Mouse (Mus musculus) inflammation-experienced regulatory T-cells, adult 16 weeks (primary cell): ENCODE data around the gene Dhps. TPM values are rescaled to one million over a fixed set of nuclear protein-coding genes. Genes with fewer than 3 reads are reported as not detected.

Experiments used
- polyA plus RNA-seq: library from polyadenylated mRNA; unstranded; fragments of 100-300 nt; shearing (Covaris generic); gene quantifications from one replicate; pipeline ENCODE4 v1.2.1, GENCODE M21; 2017

Gene Dhps
- polyA plus RNA-seq, result 82.7 TPM

GRCm38 (mm10) chr8:85071514-85072281 is at the start of gene Dhps:
TSS of gene Dhps (plus strand) at chr8:85071757.

DNA sequence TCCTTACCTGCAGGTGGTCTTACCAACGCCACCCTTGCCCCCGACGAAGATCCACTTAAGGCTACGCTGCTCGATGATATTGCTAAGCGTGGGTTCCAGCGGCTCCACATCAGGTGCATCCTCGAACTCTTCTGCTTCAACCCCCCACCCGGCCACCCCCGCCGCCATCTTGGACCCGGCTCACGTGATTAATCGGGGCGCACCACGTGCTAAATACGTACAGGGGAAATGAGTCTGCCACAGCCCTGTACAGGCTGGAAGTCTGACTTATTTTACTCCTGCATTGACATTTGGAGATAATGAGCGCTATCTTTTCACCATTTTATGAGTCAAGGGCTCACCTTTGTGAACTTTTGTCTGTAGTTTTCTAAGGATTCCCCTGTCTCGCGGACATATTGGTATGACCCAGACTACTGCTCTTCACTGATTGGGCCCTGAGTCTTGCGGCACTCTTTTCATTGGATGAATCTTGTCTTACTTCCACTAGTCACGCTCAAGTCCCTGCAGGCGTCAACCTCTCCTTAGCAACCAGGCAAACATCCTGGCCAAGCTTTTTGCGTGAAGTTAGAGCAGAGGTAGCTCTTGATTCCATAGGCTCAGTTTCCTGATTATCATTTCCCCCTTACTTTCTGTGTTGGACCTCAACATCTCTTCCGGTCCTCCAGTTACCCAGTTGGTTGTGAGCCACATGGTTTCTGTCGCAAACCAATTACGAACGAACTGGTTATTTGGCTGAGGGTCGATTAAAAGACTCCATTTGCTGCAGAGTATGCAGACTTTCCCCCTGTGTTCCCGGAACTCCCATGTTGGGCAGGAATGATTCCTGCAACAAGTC is 46.2 kb upstream of the Dhps start, which contains the start of gene Asna1:
Gene Asna1, minus strand, starts transcription at position 184 of the 835 bp plus-strand sequence.

GRCm38 (mm10) chr8:85026670-85027515 is 44.7 kb upstream of the Dhps start, which contains the start of gene Trir:
TSS of gene Trir (plus strand) at chr8:85026823.

GRCm38 (mm10) chr8:85036718-85037365 is 34.7 kb upstream of the Dhps start, which contains the start of gene Tnpo2:
TSS of gene Tnpo2 (plus strand) at chr8:85036915.

DNA sequence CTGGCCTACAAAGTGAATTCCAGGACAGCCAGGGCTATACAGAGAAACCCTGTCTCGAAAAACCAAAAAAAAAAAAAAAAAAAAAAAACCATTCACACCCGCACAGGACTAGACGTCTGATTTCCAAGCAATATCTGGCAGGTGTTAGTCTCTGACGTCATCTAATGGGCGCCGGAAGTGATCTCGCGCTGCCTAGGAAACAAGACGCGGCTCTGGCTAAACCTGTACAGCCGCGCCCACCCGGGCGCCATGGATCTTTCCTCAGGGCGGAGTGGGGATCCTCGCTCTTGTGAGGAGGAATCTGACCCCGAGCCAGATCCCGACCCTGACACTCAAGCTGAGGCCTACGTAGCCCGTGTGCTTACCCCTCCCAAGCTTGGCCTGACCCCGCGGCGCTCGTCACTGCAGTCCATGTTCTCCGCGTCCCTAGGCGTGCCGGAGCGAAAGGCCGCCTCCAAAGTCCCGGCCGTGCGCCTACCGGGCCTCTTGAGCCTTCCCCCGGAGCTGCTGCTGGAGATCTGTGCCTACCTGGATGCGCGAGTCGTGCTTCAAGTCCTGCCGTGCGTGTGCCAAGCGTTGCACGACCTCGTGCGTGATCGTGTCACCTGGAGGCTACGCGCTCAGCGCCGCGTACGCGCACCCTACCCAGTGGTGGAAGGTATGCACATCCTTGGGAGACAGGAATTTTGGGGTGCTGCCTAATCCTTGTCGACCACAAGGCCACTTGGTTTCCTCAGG is 11.5 kb upstream of the Dhps start, which contains the start of gene Fbxw9:
Gene Fbxw9, plus strand, starts transcription at position 177 of the 738 bp plus-strand sequence.

DNA sequence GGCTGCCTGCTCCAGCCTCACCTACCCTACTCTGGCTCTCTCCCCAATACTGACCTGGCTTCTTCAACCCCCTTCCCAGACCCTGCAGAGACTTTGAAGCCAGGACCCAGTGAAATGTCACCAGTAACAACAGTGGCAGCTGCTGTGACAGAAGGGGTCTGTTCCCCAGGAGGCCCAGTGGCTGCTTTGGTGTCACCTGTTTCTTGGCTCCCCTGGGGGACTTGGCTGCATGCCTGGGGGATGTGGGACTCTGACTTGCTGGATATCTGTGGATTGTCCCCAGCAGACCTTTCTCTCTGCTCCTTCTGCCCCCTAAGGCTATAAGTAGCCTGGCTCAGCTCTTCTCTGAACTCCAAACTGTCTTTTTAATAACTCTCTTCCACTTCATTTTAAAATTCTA is 3.6 kb upstream of the Dhps start, which contains the start of gene Gm5741:
Gene Gm5741, minus strand, starts transcription at position 1 of the 400 bp plus-strand sequence.

DNA sequence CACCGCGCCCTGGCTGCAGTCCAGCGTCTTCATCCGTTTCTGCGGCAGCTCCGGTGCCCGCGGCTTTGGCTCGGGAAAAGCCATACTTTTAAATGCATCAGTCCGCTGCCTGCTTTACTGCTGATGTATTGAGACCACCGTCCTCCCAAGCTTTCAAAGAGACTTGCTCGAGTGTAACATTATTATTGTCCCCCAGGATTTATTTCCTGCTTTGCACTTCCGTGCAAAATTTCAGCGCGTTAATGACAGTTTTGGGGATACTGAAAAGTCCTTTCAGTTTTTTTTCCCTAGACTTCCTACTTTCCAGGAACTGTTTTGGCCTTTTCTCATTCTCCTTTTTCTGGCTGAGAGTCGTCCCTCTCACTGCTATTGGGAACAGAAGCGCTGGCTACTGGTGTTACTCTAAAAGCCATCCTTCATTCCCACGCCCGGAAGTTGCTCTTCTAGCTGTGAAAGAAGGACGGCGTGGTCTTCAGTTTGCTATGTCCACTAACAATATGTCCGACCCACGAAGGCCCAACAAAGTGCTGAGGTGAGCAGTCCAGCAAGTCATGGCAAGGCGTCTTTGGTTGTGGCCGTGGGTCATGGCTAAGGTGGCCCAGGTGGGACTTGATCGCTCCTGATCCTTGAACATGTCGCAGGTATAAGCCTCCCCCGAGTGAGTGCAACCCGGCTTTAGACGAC is 9.1 kb downstream of the Dhps start, which contains the start of gene Wdr83os:
Gene Wdr83os, plus strand, starts transcription at position 209 of the 684 bp plus-strand sequence.

GRCm38 (mm10) chr8:85081216-85081555 is 9.6 kb downstream of the Dhps start, which contains the start of gene Wdr83:
TSS of gene Wdr83 (minus strand) at chr8:85081306.

GRCm38 (mm10) chr8:85083108-85083813 is 11.7 kb downstream of the Dhps start, which contains the start of gene Man2b1:
TSS of gene Man2b1 (plus strand) at chr8:85083270.

DNA sequence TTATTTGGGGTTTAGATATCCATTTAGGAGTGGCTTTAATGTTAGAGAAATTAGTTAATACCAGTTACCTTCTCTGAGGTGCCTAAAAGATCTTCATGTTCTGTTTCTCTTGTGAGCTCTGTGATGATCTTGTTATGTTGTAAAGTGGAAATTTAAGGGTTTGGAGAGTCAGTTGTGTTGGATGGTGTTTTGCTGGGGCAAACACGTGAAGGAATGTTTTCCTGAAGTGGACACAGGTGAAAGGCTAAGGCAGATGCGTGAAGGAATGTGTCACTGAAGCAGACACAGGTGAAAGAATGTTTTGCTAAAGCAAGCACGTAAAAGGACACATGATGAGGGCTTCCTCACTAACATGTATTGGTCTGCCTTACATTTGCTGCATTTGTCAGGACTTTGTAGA is 51.4 kb downstream of the Dhps start, which contains the start of gene Zfp791:
Gene Zfp791, minus strand, starts transcription at position 101 of the 400 bp plus-strand sequence.

Other genes starting within 250 kb of the Dhps start
- gene Dand5, start 248.9 kb upstream of the Dhps start, polyA plus RNA-seq, result 9.0 TPM
- 30.6 TPM for gene Gadd45gip1, start 240.2 kb upstream of the Dhps start, polyA plus RNA-seq
- gene Rad23a, start 231.1 kb upstream of the Dhps start, polyA plus RNA-seq, result 211 TPM
- gene Calr, start 224.8 kb upstream of the Dhps start, polyA plus RNA-seq, result 499 TPM
- gene Farsa, start 214.8 kb upstream of the Dhps start, polyA plus RNA-seq, result 111 TPM
- 8.3 TPM for gene Syce2, start 199.6 kb upstream of the Dhps start, polyA plus RNA-seq
- gene Gcdh, start 177.8 kb upstream of the Dhps start, polyA plus RNA-seq, result 37.3 TPM
- 0.32 TPM for gene Klf1, start 169.8 kb upstream of the Dhps start, polyA plus RNA-seq
- gene Dnase2a, start 163.2 kb upstream of the Dhps start, polyA plus RNA-seq, result 21.8 TPM
- gene Mast1, start 134.4 kb upstream of the Dhps start, polyA plus RNA-seq, result 1.5 TPM
- 0.24 TPM for gene Rtbdn, start 124.8 kb upstream of the Dhps start, polyA plus RNA-seq
- not detected for gene Gm49661, start 102.3 kb upstream of the Dhps start, polyA plus RNA-seq
- 247 TPM for gene Prdx2, start 102.2 kb upstream of the Dhps start, polyA plus RNA-seq
- 101 TPM for gene Rnaseh2a, start 102.0 kb upstream of the Dhps start, polyA plus RNA-seq
- gene Junb, start 93.0 kb upstream of the Dhps start, polyA plus RNA-seq, result 568 TPM
- gene Hook2, start 81.2 kb upstream of the Dhps start, polyA plus RNA-seq, result 10.4 TPM
- gene Best2, start 57.2 kb upstream of the Dhps start, polyA plus RNA-seq, result not detected
- gene Asna1, start 46.5 kb upstream of the Dhps start, polyA plus RNA-seq, result 40.2 TPM
- gene Trir, start 44.9 kb upstream of the Dhps start, polyA plus RNA-seq, result 202 TPM
- gene Tnpo2, start 34.8 kb upstream of the Dhps start, polyA plus RNA-seq, result 49.4 TPM
- 9.1 TPM for gene Fbxw9, start 11.7 kb upstream of the Dhps start, polyA plus RNA-seq
- gene Gm5741, start 3.8 kb upstream of the Dhps start, polyA plus RNA-seq, result 2.4 TPM
- gene Wdr83os, start 9.0 kb downstream of the Dhps start, polyA plus RNA-seq, result 178 TPM
- 40.6 TPM for gene Wdr83, start 9.5 kb downstream of the Dhps start, polyA plus RNA-seq
- gene Man2b1, start 11.5 kb downstream of the Dhps start, polyA plus RNA-seq, result 177 TPM
- not detected for gene Zfp791, start 51.3 kb downstream of the Dhps start, polyA plus RNA-seq
- gene Cks1brt, start 80.2 kb downstream of the Dhps start, polyA plus RNA-seq, result not detected
- not detected for gene Olfr371, start 154.2 kb downstream of the Dhps start, polyA plus RNA-seq
- gene Orc6, start 227.9 kb downstream of the Dhps start, polyA plus RNA-seq, result 25.7 TPM
- 131 TPM for gene Vps35, start 228.0 kb downstream of the Dhps start, polyA plus RNA-seq